Mouse (Mus musculus): ENCODE results near the gene Cdh9. TPM values are rescaled to one million over a fixed set of nuclear protein-coding genes. Genes with fewer than 3 reads are reported as not detected.

Gene Cdh9
- polyA plus RNA-seq (2012; ENCODE audit: insufficient read depth, insufficient read length, missing spikeins), result 1.4 and 2.6 TPM in 2 replicates

DNA sequence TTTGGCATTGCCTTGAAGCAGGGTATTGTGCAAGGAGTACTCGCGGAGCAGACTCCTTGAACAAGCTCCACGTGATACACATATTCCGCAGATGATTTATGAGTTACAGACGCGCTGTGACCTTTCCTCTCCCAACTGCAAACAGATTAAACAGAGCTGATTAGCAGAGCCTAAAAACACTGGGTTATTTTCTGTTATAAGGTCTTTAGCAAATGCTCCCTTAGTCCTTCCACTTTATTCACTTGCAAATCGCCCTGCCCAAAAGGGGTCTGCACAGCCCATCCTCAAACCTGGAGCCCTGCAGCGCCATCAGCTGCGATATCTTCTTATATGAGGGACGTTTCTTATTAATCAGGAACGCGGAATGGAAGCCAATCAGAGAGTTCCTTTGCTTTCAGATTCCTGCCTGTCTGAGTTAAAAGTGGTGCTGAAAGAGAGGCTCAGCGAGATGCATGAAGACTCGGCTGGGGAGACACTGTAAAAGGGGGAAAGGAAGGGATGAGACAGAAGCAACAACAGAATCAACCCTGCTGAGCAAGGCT lies at the start of gene Cdh9:
Gene Cdh9, plus strand, starts transcription at position 287 of the 542 bp plus-strand sequence.
- Histone ChIP-seq H3K27ac (replicated peaks; ENCODE audit: low read depth, low read length) (peak within 1 kb of the TSS; percentile 33; the same call in 1 of the 2 replicates), H3K4me1 (ENCODE audit: control insufficient read depth, insufficient read depth, insufficient read length, low read length) (no peaks in the 10 kb centered on the region), H3K4me3 (ENCODE audit: insufficient read depth, low read depth, low read length) (peak within 1 kb of the TSS; percentile 45)

DNA sequence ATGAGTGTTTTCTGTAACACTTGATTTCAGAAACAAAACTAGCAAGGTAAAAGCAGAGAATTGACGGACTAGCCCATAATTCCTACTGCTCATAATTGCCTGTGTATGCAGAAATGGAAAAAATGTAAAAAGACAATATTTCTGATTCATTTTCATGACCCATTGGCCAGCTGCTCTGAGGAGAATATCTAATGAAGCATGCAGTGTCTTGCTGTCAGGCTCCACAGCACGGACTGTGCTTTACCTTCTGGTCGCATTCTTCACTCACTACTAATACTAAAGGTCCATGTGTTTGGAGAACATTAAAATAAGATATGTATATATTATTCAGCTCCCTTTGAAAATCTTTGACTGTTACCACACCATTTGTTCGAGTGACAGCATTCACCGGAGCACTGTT lies 49.5 kb upstream of the Cdh9 start:
- H3K27ac ChIP-seq (replicated peaks; ENCODE audit: low read depth, low read length), result no peak overlapping the region
- H3K4me3 ChIP-seq (ENCODE audit: insufficient read depth, low read depth, low read length), result no peak overlapping the region
- H3K4me1 ChIP-seq (ENCODE audit: control insufficient read depth, insufficient read depth, insufficient read length, low read length), result no peaks in the 10 kb centered on the region

DNA sequence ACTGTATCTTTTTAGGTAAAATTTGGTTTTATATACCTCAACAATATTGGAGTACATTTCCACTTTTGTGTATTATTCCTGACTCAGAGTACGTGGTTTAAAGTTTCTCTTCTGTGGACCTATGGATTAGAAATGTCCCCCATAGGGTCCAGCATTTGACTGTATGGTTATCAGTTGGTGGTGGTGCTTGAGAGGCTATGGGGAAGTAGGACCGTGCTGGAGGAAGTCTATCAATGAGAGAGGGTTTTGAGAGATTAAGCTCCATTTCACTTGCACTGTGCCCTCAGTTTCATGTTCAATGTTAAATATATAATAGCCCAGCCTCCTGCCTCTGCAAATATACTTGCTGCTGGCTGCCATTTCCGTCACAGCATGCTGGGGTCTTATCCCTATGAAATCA lies 28.7 kb upstream of the Cdh9 start:
- Histone ChIP-seq H3K27ac (replicated peaks; ENCODE audit: low read depth, low read length) (no peak overlapping the region), H3K4me1 (ENCODE audit: control insufficient read depth, insufficient read depth, insufficient read length, low read length) (no peaks in the 10 kb centered on the region), H3K4me3 (ENCODE audit: insufficient read depth, low read depth, low read length) (no peak overlapping the region)

GRCm38 (mm10) chr15:16702340-16702739 lies 26.2 kb upstream of the Cdh9 start:
- H3K4me1 ChIP-seq (ENCODE audit: control insufficient read depth, insufficient read depth, insufficient read length, low read length), result no peaks in the 10 kb centered on the region
- no peak overlapping the region for H3K27ac ChIP-seq (replicated peaks; ENCODE audit: low read depth, low read length)
- H3K4me3 ChIP-seq (ENCODE audit: insufficient read depth, low read depth, low read length), result no peak overlapping the region

DNA sequence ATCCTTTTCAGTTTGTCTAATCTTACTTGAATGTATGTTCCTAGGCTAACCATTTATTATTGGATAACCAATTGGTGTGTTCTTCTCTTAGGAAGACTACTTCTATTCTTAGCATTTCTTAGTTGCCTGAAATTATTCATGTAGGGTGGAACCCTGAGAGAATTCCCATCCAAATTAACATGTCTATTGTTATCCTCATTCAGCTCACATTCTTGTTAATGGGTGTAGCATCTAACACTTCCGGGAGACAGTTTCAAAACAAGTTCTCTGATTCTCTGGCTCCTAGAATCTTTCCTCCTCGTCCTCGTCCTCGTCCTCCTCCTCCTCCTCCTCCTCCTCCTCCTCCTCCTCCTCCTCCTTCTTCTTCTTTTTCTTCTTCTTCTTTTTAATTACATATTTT lies 10.5 kb downstream of the Cdh9 start:
- Histone ChIP-seq H3K4me1 (ENCODE audit: control insufficient read depth, insufficient read depth, insufficient read length, low read length) (no peaks in the 10 kb centered on the region), H3K27ac (replicated peaks; ENCODE audit: low read depth, low read length) (no peak overlapping the region), H3K4me3 (ENCODE audit: insufficient read depth, low read depth, low read length) (no peak overlapping the region)

DNA sequence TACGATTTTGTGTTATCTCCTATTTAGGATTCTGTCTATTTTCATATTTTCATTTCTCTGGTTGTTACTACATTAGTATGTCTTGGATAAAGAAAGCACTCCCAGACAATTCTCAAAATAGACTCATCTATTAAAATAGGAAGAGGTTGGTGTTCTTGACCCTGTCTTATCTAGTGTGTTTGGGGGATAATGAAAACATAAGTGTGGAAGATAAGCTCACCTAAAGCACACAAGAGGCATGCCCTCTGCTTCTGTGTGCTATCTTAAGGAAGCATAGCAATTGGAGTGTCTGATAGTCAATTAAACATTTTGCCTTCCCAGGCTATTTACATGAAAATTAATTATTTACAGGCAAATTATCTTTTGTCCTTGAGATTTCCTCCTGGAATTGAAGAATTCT lies 18.1 kb downstream of the Cdh9 start:
- no peak overlapping the region for H3K27ac ChIP-seq (replicated peaks; ENCODE audit: low read depth, low read length)
- no peaks in the 10 kb centered on the region for H3K4me1 ChIP-seq (ENCODE audit: control insufficient read depth, insufficient read depth, insufficient read length, low read length)
- H3K4me3 ChIP-seq (ENCODE audit: insufficient read depth, low read depth, low read length), result no peak overlapping the region

- Histone ChIP-seq H3K4me3 (ENCODE audit: insufficient read depth, low read depth, low read length) (no peak overlapping the region), H3K27ac (replicated peaks; ENCODE audit: low read depth, low read length) (no peak overlapping the region), H3K4me1 (ENCODE audit: control insufficient read depth, insufficient read depth, insufficient read length, low read length) (no peaks in the 10 kb centered on the region)
Measured at GRCm38 (mm10) chr15:16763252-16763651, 34.7 kb downstream of the Cdh9 start.

DNA sequence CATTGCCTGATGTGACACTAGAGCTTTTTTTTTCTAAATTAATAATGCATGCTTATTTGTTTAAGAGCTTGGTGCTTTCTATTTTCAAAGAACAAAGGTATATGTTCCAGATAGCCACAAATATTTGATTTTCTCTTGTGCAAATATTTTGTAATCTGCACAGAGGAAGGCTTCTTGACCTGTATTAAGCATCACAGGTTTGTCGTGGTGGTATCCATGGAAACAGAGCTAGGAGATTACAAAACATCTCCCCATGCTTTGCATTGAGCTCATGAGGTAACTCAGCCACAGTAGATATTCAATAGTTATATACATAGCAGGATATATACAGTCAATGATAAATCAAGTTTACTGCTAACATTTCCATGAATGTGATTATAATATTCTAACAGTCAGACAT lies 56.0 kb downstream of the Cdh9 start:
- Histone ChIP-seq H3K4me3 (ENCODE audit: insufficient read depth, low read depth, low read length) (no peak overlapping the region), H3K27ac (replicated peaks; ENCODE audit: low read depth, low read length) (no peak overlapping the region), H3K4me1 (ENCODE audit: control insufficient read depth, insufficient read depth, insufficient read length, low read length) (no peaks in the 10 kb centered on the region)

GRCm38 (mm10) chr15:16792857-16793256 lies 64.3 kb downstream of the Cdh9 start:
- H3K4me1 ChIP-seq (ENCODE audit: control insufficient read depth, insufficient read depth, insufficient read length, low read length), result no peaks in the 10 kb centered on the region
- H3K4me3 ChIP-seq (ENCODE audit: insufficient read depth, low read depth, low read length), result no peak overlapping the region
- no peak overlapping the region for H3K27ac ChIP-seq (replicated peaks; ENCODE audit: low read depth, low read length)

DNA sequence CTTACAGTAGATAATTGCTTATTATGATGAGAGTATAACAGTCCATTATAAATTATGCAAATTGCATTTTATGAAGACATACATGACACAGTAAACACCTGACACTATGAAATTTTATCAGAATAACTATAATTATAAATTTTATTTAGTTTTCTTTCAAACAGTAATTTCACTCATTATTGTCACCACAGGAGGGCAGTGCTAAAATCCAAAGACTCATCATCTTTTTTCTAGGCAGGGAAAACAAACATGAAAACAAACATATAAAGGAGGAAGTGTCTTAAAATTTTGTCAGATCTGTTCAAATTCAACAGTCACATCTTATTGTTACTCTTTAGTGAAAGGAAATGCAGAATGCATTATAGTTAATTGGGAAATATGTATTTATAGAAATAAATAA lies 72.7 kb downstream of the Cdh9 start:
- Histone ChIP-seq H3K4me1 (ENCODE audit: control insufficient read depth, insufficient read depth, insufficient read length, low read length) (no peaks in the 10 kb centered on the region), H3K4me3 (ENCODE audit: insufficient read depth, low read depth, low read length) (no peak overlapping the region), H3K27ac (replicated peaks; ENCODE audit: low read depth, low read length) (no peak overlapping the region)

DNA sequence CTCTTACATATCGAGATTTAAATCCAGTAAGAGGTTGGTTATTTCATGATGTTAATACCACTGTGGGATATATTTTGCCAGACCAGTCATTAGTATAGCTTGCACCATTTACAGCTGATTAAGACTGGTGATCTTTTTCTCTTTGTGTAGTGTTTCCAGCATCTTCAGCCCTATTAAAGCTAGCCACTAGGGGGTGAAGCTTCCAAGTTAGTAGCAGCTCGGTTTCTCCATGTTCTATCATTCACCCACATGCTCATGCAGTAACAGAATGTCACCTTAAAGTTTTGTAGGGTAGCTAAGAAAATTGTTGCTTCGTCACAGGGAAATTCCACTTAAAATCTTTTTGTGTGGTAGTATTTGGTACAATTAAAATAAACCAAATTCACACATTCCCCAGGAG lies 82.2 kb downstream of the Cdh9 start:
- no peaks in the 10 kb centered on the region for H3K4me1 ChIP-seq (ENCODE audit: control insufficient read depth, insufficient read depth, insufficient read length, low read length)
- H3K27ac ChIP-seq (replicated peaks; ENCODE audit: low read depth, low read length), result no peak overlapping the region
- H3K4me3 ChIP-seq (ENCODE audit: insufficient read depth, low read depth, low read length), result no peak overlapping the region

DNA sequence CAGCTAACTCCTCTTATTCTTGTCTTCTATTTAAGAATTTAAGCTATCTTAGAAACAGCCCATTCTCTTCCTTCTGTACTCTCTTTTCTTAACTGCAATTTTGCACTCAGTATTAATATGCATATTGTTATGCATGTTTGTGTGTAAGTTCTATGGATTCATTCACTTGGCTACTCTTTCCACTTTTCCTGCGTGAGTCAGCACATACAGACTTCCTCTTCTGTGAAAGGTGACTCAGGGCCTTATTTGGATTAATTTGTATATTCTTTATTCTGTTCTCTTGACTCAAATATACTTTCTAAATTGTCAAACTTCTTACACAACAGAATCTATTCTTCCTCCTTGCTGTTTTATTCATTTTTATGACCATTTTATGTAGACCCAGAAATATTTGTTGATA lies 85.5 kb downstream of the Cdh9 start:
- Histone ChIP-seq H3K4me1 (ENCODE audit: control insufficient read depth, insufficient read depth, insufficient read length, low read length) (no peaks in the 10 kb centered on the region), H3K27ac (replicated peaks; ENCODE audit: low read depth, low read length) (no peak overlapping the region), H3K4me3 (ENCODE audit: insufficient read depth, low read depth, low read length) (no peak overlapping the region)

GRCm38 (mm10) chr15:16834761-16835160 lies 106.2 kb downstream of the Cdh9 start:
- H3K4me3 ChIP-seq (ENCODE audit: insufficient read depth, low read depth, low read length), result no peak overlapping the region
- no peaks in the 10 kb centered on the region for H3K4me1 ChIP-seq (ENCODE audit: control insufficient read depth, insufficient read depth, insufficient read length, low read length)
- H3K27ac ChIP-seq (replicated peaks; ENCODE audit: low read depth, low read length), result no peak overlapping the region

DNA sequence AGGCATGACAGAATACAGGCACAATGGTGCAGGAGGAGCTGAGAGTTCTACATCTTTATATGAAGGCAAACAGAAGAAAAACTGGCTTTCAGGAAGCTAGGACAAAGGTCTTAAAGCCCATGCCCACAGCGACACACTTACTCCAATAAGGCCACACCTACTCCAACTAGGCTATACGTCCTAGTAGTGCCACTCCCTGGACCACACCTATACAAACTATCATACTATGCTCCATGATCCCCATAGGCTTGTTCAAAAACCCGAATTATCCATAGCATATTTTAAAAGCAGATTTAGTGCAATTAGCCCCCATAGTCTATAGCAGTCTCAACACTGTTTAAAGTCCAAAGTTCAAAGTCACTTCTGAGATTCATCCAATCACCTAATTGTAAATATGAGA lies 154.0 kb downstream of the Cdh9 start:
- Histone ChIP-seq H3K27ac (replicated peaks; ENCODE audit: low read depth, low read length) (no peak overlapping the region), H3K4me3 (ENCODE audit: insufficient read depth, low read depth, low read length) (no peak overlapping the region)

DNA sequence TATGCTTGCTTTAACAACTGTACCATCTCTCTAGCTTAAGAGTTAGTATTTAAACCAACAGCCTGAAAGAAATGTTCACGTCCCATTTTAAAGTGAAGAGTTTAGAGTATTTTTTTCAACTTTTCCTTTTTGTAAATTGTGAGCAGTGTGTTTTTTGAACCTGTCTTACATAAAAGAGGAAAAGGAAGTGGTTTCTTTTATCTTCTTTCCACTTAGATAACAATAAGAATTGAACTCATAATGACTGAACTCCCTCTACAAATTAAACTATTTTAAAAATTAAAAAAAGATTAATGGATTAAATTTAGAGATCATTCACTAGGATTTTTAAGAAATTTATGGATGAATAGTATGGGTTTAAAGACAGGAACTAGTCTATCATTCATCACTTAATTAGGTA lies 168.1 kb downstream of the Cdh9 start:
- Histone ChIP-seq H3K4me1 (ENCODE audit: control insufficient read depth, insufficient read depth, insufficient read length, low read length) (no peaks in the 10 kb centered on the region), H3K4me3 (ENCODE audit: insufficient read depth, low read depth, low read length) (no peak overlapping the region), H3K27ac (replicated peaks; ENCODE audit: low read depth, low read length) (no peak overlapping the region)

More for the DNA sequence above, 154.0 kb downstream of the Cdh9 start:
- no peaks in the 10 kb centered on the region for H3K4me1 ChIP-seq (ENCODE audit: control insufficient read depth, insufficient read depth, insufficient read length, low read length)
